In genomic region chr13:40739121-40739650, GRCm38 (mm10) we compare ENCODE assay signal across 17 mouse cellular contexts. TPM values are rescaled to one million over a fixed set of nuclear protein-coding genes. Genes with fewer than 3 reads are reported as not detected.
DNase-seq lines count a peak whose midpoint lies in the region; ATAC-seq lines count a peak whose summit lies in the region.
"Had no signal": no experiment of that assay in that cellular context is flagged by ENCODE, and none has a peak within 500 bp of the region (broad histone marks: within the 10 kb centered on the region; RNA-seq: fewer than 3 reads in every experiment).

No protein-coding gene starts in this region.

- DNase-seq in hindbrain, embryonic 10.5 days (ENCODE audit: low spot score) = peak; percentile 24
- peak; percentile 92 for DNase-seq in midbrain, embryonic 11.5 days (ENCODE audit: low spot score, missing footprints)
- DNase-seq in midbrain, embryonic 14.5 days = no peak
- no peak for DNase-seq in thymus, postnatal 36 days
- no peak for DNase-seq in cerebellum, postnatal 25 days
- DNase-seq: adrenal gland, postnatal 25 days; cerebellum, adult 2 months; gastrocnemius, postnatal 14 days; heart, postnatal 10 days; kidney, adult 2 months; lung, postnatal 14 days had no signal

- H3K27me3 ChIP-seq in hindbrain, embryonic 10.5 days (ENCODE audit: insufficient read depth, poor library complexity, severe bottlenecking) = peaks cover 100% of the 10 kb centered on the region
- peaks cover 100% of the 10 kb centered on the region for H3K27me3 ChIP-seq in hindbrain, embryonic 13.5 days
- peaks cover 98% of the 10 kb centered on the region for H3K27me3 ChIP-seq in midbrain, embryonic 11.5 days (ENCODE audit: control insufficient read depth, insufficient read depth, low read length)
- peaks cover 98% of the 10 kb centered on the region for H3K27me3 ChIP-seq in midbrain, embryonic 14.5 days (ENCODE audit: control insufficient read depth, insufficient read depth, low read length)
- peaks cover 92% of the 10 kb centered on the region for H3K27me3 ChIP-seq in embryonic facial prominence, embryonic 15.5 days
- H3K27me3 ChIP-seq: Patski had no signal

- no peak overlapping the region for H3K9ac ChIP-seq in hindbrain, embryonic 13.5 days
- H3K9ac ChIP-seq in midbrain, embryonic 11.5 days (ENCODE audit: low read length) = no peak overlapping the region
- no peak overlapping the region for H3K9ac ChIP-seq in midbrain, embryonic 14.5 days (replicated peaks; ENCODE audit: low read length)
- no peak overlapping the region for H3K9ac ChIP-seq in embryonic facial prominence, embryonic 15.5 days

- ATAC-seq in hindbrain, embryonic 13.5 days (ENCODE audit: low FRiP score) = no peak
- ATAC-seq in midbrain, embryonic 11.5 days (ENCODE audit: low FRiP score) = no peak
- no peak for ATAC-seq in midbrain, embryonic 14.5 days (ENCODE audit: low FRiP score, low TSS enrichment)
- ATAC-seq in embryonic facial prominence, embryonic 15.5 days (ENCODE audit: insufficient number of reproducible peaks, low FRiP score, low TSS enrichment, low read depth) = no peak
- ATAC-seq: activated CD4-positive, CD25-positive, alpha-beta regulatory T cell, adult 4 months; hindbrain, postnatal 0 days; Patski had no signal

- H3K9me3 ChIP-seq in hindbrain, embryonic 10.5 days = no peaks in the 10 kb centered on the region
- H3K9me3 ChIP-seq in hindbrain, embryonic 13.5 days = no peaks in the 10 kb centered on the region
- no peaks in the 10 kb centered on the region for H3K9me3 ChIP-seq in midbrain, embryonic 11.5 days (ENCODE audit: control insufficient read depth, low read length)
- H3K9me3 ChIP-seq in midbrain, embryonic 14.5 days (ENCODE audit: control insufficient read depth, low read length) = no peaks in the 10 kb centered on the region
- no peaks in the 10 kb centered on the region for H3K9me3 ChIP-seq in embryonic facial prominence, embryonic 15.5 days (replicated peaks)

- H3K4me1 ChIP-seq in hindbrain, embryonic 10.5 days (replicated peaks) = peaks cover 20% of the 10 kb centered on the region
- H3K4me1 ChIP-seq in hindbrain, embryonic 13.5 days (replicated peaks) = peaks cover 29% of the 10 kb centered on the region
- peaks cover under 1% of the 10 kb centered on the region; the same call in 1 of the 2 replicates for H3K4me1 ChIP-seq in midbrain, embryonic 11.5 days (ENCODE audit: control insufficient read depth, insufficient read depth, low read length)
- no peaks in the 10 kb centered on the region for H3K4me1 ChIP-seq in midbrain, embryonic 14.5 days (ENCODE audit: control insufficient read depth, insufficient read depth, low read length)
- peaks cover 35% of the 10 kb centered on the region for H3K4me1 ChIP-seq in embryonic facial prominence, embryonic 15.5 days

- H3K4me3 ChIP-seq in hindbrain, embryonic 10.5 days = no peak overlapping the region
- no peak overlapping the region for H3K4me3 ChIP-seq in hindbrain, embryonic 13.5 days
- H3K4me3 ChIP-seq in midbrain, embryonic 11.5 days (ENCODE audit: low read depth, low read length) = no peak overlapping the region
- H3K4me3 ChIP-seq in midbrain, embryonic 14.5 days (replicated peaks; ENCODE audit: low read depth, low read length) = no peak overlapping the region
- peak overlapping the region; percentile 40 for H3K4me3 ChIP-seq in embryonic facial prominence, embryonic 15.5 days (replicated peaks)

- H3K36me3 ChIP-seq in hindbrain, embryonic 10.5 days = no peaks in the 10 kb centered on the region
- H3K36me3 ChIP-seq in hindbrain, embryonic 13.5 days = no peaks in the 10 kb centered on the region
- no peaks in the 10 kb centered on the region for H3K36me3 ChIP-seq in midbrain, embryonic 11.5 days (ENCODE audit: control insufficient read depth, insufficient read depth, low read length)
- no peaks in the 10 kb centered on the region for H3K36me3 ChIP-seq in midbrain, embryonic 14.5 days (ENCODE audit: control insufficient read depth, insufficient read depth, low read length)
- no peaks in the 10 kb centered on the region for H3K36me3 ChIP-seq in embryonic facial prominence, embryonic 15.5 days

- under 1% methylated on average over 17 of the region's 17 CpGs for WGBS in hindbrain, embryonic 10.5 days
- WGBS in hindbrain, embryonic 13.5 days = 1% methylated on average over 17 of the region's 17 CpGs
- under 1% methylated on average over 17 of the region's 17 CpGs for WGBS in midbrain, embryonic 11.5 days
- WGBS in midbrain, embryonic 14.5 days = under 1% methylated on average over 17 of the region's 17 CpGs
- 2% methylated on average over 17 of the region's 17 CpGs for WGBS in embryonic facial prominence, embryonic 15.5 days

- H3K27ac ChIP-seq in hindbrain, embryonic 10.5 days = no peak overlapping the region
- H3K27ac ChIP-seq in hindbrain, embryonic 13.5 days = no peak overlapping the region
- H3K27ac ChIP-seq in midbrain, embryonic 11.5 days (ENCODE audit: low read depth, low read length) = no peak overlapping the region
- no peak overlapping the region for H3K27ac ChIP-seq in midbrain, embryonic 14.5 days (replicated peaks; ENCODE audit: low read depth, low read length)
- H3K27ac ChIP-seq in embryonic facial prominence, embryonic 15.5 days (replicated peaks) = peak overlapping the region; percentile 56; the same call in 1 of the 2 replicates
- H3K27ac ChIP-seq: hindbrain, postnatal 0 days had no signal

- H3K4me2 ChIP-seq in hindbrain, embryonic 13.5 days = no peak overlapping the region
- H3K4me2 ChIP-seq in midbrain, embryonic 11.5 days = no peak overlapping the region
- H3K4me2 ChIP-seq in midbrain, embryonic 14.5 days (ENCODE audit: low read length) = no peak overlapping the region
- peak overlapping the region; percentile 45 for H3K4me2 ChIP-seq in embryonic facial prominence, embryonic 15.5 days (replicated peaks)

RNA-seq across cellular contexts. Expression of gene Tfap2a, which starts 1.0 kb away (rescaled TPM):
- polyA plus RNA-seq in hindbrain, embryonic 10.5 days (2016; fragmentation: Nextera tagmentation; extraction: Ambion mirVana) = 6.7 and 13.8 TPM in 2 replicates
- polyA plus RNA-seq in hindbrain, embryonic 13.5 days (2015; fragmentation: Nextera tagmentation; extraction: Ambion mirVana) = 14.2 and 22.9 TPM in 2 replicates
- polyA plus RNA-seq in midbrain, embryonic 11.5 days (2014; fragmentation: Nextera tagmentation; extraction: Ambion mirVana) = 3.0 and 4.7 TPM in 2 replicates
- 11.6 and 11.8 TPM in 2 replicates for polyA plus RNA-seq in midbrain, embryonic 14.5 days (2014; fragmentation: Nextera tagmentation; extraction: Ambion mirVana)
- polyA plus RNA-seq in embryonic facial prominence, embryonic 15.5 days (2015; fragmentation: Nextera tagmentation; extraction: Ambion mirVana) = 13.4 and 15.4 TPM in 2 replicates
- polyA plus RNA-seq: activated CD4-positive, CD25-positive, alpha-beta regulatory T cell, adult 4 months; liver, embryonic 16.5 days had no signal

Comparison
In these comparisons a context has a peak if more than half of its experiments do, and no peak if none do; other contexts are left out.
1. DNase-seq: peak in hindbrain, embryonic 10.5 days (single experiment) and midbrain, embryonic 11.5 days (single experiment); none in midbrain, embryonic 14.5 days (single experiment), thymus, postnatal 36 days (0 of 2) and cerebellum, postnatal 25 days (0 of 2).